Mouse (Mus musculus) E14TG2a.4 (cell line): ENCODE measurements around the gene Nrde2.
A peak's percentile ranks its signal among the peaks of the same experiment; 100 is the strongest.

ENCODE experiments used
- H3K27me3 ChIP-seq: 2 replicates; pipeline ENCODE4 v1.6.1; 2014; ENCODE audit warnings: low read length, control low read depth; ENCODE audit not compliant: insufficient read depth
- H3K36me3 ChIP-seq: 2 replicates; pipeline ENCODE4 v1.6.1; 2014; ENCODE audit warnings: low read length, control low read depth; ENCODE audit not compliant: insufficient read depth
- H3K4me1 ChIP-seq: replicated peaks from 2 replicates; pipeline ENCODE4 v1.6.1; 2014; ENCODE audit warnings: low read depth, low read length, control low read depth
- H3K4me3 ChIP-seq: replicated peaks from 2 replicates; pipeline ENCODE4 v1.5.1; 2014; ENCODE audit warnings: mild to moderate bottlenecking, low read length
- H3K9me3 ChIP-seq: 2 replicates; pipeline ENCODE4 v1.6.1; 2014; ENCODE audit warnings: low read length, control low read depth
- CTCF ChIP-seq: conservative IDR thresholded peaks from 2 replicates; pipeline ENCODE4 v1.5.1; 2014; ENCODE audit warnings: low read length
- NANOG ChIP-seq: IDR thresholded peaks from 2 replicates; pipeline ENCODE4 v1.6.1; 2014; ENCODE audit warnings: borderline replicate concordance, low read length, mixed read lengths
- POU5F1 ChIP-seq: IDR thresholded peaks from 2 replicates; pipeline ENCODE4 v1.6.1; 2014; ENCODE audit warnings: low read length, borderline replicate concordance

Nrde2 gene

GRCm38 (mm10) chr12:100142848-100143523 lies 16.5 kb downstream of the Nrde2 start:
- no peak for TF ChIP-seq CTCF
- TF ChIP-seq POU5F1, result no peak
- no peak for TF ChIP-seq NANOG

DNA sequence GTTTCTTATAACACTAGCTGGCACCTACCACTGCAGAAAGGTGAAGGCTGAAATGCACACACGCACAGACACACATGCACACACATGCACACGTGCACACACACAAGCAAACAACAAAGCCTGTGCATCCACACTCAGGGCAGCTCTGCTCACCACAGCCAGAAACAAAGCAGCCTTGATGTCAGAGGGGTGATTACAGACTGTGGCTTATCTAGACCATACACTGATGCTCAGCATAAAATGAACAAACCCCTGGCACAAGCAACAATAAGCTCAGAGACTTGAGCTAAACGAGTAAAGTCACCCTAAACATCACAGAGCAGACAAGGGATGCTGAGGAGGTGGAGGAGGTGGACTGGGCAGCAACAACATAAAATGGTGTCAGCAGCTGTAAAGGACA lies 24.3 kb downstream of the Nrde2 start:
- no peak overlapping the region for H3K4me3 ChIP-seq
- TF ChIP-seq CTCF (no peak), POU5F1 (no peak), NANOG (no peak)
- no peaks in the 10 kb centered on the region for H3K9me3 ChIP-seq
- H3K36me3 ChIP-seq, result peaks cover 95% of the 10 kb centered on the region
- H3K4me1 ChIP-seq, result peaks cover 43% of the 10 kb centered on the region
- H3K27me3 ChIP-seq, result no peaks in the 10 kb centered on the region

More at GRCm38 (mm10) chr12:100142848-100143523, 16.5 kb downstream of the Nrde2 start:
- Histone ChIP-seq H3K4me3 (no peak overlapping the region), H3K9me3 (no peaks in the 10 kb centered on the region), H3K4me1 (peaks cover 18% of the 10 kb centered on the region), H3K27me3 (no peaks in the 10 kb centered on the region), H3K36me3 (peaks cover 98% of the 10 kb centered on the region)

DNA sequence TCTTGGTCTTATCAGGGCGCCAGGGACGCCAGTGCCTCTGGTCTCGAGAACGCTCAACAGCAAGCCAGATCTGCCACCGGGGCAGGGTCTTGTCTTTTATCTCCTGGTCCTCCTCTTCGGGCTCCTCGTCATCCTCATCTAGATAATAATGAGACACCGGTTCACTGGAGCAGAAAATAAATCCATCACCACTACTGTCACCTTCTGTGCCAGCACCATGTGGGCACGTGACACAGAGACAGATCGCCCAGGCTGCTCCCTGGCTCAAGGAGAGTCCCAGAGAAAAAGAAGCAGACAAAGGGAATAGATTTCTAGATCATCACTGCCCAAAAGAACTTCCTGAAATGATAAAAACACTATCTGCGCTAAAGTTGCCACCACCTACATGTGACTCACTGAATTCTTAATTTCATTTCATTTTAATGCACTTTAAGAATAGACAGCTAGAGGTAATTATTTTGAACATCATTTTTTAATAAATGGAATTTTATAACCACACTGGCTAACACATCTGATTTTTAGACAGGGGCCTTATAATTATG lies 25.0 kb downstream of the Nrde2 start:
- Histone ChIP-seq H3K27me3 (no peaks in the 10 kb centered on the region), H3K36me3 (peaks cover 95% of the 10 kb centered on the region), H3K9me3 (no peaks in the 10 kb centered on the region), H3K4me3 (no peak overlapping the region), H3K4me1 (peaks cover 49% of the 10 kb centered on the region)
- TF ChIP-seq CTCF (no peak), NANOG (no peak), POU5F1 (no peak)

DNA sequence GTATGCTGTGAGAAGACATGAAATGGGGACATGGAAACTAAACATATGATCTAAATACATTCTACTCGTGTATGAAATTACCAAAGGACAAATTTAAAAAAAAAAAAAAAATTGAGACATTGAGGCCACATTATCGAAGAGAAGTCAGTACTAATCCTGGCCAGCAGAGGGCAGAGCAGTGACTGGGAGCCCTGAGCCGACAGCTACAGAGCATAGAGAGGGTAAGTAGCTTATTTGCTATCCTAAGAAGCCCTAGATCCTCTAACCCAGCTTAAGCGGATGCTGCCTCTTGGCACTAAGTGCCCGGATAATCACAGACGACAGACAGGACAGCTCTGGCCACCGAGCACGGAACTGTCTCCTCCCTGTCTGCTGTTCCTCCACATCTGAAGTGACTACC lies 27.8 kb downstream of the Nrde2 start:
- TF ChIP-seq NANOG, result no peak
- peak; percentile 81 for TF ChIP-seq CTCF
- no peak for TF ChIP-seq POU5F1
- Histone ChIP-seq H3K9me3 (no peaks in the 10 kb centered on the region), H3K36me3 (peaks cover 91% of the 10 kb centered on the region), H3K27me3 (no peaks in the 10 kb centered on the region), H3K4me1 (peaks cover 56% of the 10 kb centered on the region), H3K4me3 (no peak overlapping the region)

DNA sequence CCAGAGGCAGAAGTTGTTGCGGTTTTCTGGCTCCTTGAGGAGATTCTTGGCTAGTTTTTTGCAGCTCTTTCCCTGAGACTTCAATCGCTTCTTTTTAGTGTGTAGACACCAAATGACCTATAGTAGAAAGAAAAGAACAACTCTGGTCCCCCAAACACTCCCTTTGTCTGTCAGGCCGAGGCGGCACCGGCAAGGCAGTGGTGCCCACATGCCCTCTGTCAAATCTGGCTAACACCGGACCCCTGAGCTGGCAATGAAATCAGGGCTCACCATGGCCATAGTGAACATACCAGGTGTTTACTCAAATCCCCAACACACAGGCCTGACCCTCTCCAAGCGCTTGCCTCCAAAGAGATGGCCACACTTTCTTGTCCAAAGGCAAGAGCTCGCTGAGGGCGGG lies 28.3 kb downstream of the Nrde2 start:
- Histone ChIP-seq H3K27me3 (no peaks in the 10 kb centered on the region), H3K4me3 (no peak overlapping the region), H3K4me1 (peaks cover 58% of the 10 kb centered on the region), H3K9me3 (no peaks in the 10 kb centered on the region), H3K36me3 (peaks cover 91% of the 10 kb centered on the region)
- TF ChIP-seq NANOG (no peak), CTCF (no peak), POU5F1 (no peak)

- Histone ChIP-seq H3K27me3 (no peaks in the 10 kb centered on the region), H3K4me1 (peaks cover 79% of the 10 kb centered on the region), H3K4me3 (no peak overlapping the region), H3K36me3 (peaks cover 91% of the 10 kb centered on the region), H3K9me3 (no peaks in the 10 kb centered on the region)
- TF ChIP-seq NANOG, result no peak
- no peak for TF ChIP-seq POU5F1
- TF ChIP-seq CTCF, result no peak
Observed at GRCm38 (mm10) chr12:100128961-100129360, 30.5 kb downstream of the Nrde2 start.

GRCm38 (mm10) chr12:100128522-100128921 lies 30.9 kb downstream of the Nrde2 start:
- Histone ChIP-seq H3K4me3 (no peak overlapping the region), H3K9me3 (no peaks in the 10 kb centered on the region), H3K27me3 (no peaks in the 10 kb centered on the region), H3K4me1 (peaks cover 80% of the 10 kb centered on the region), H3K36me3 (peaks cover 91% of the 10 kb centered on the region)
- TF ChIP-seq NANOG (no peak), CTCF (no peak), POU5F1 (no peak)

GRCm38 (mm10) chr12:100127866-100128480 lies 31.5 kb downstream of the Nrde2 start:
- Histone ChIP-seq H3K4me3 (no peak overlapping the region), H3K27me3 (no peaks in the 10 kb centered on the region), H3K36me3 (peaks cover 91% of the 10 kb centered on the region), H3K9me3 (no peaks in the 10 kb centered on the region), H3K4me1 (peaks cover 76% of the 10 kb centered on the region)
- no peak for TF ChIP-seq CTCF
- TF ChIP-seq NANOG, result no peak
- no peak for TF ChIP-seq POU5F1
